Mouse (Mus musculus) thymus, postnatal 10 days (tissue): ENCODE measurements around the gene Vmn1r104.
"Not testable (repeated sequence)": the region's sequence is repeated elsewhere in the genome, so short reads cannot be mapped to it uniquely, and the experiment has no call there.

Experiments
- DNase-seq, 2 experiments: peaks; one replicate each; pipeline ENCODE4 v3.0.0; 2021; ENCODE audit warnings: low spot score in 2 of 2

Vmn1r104 gene

GRCm38 (mm10) chr7:20533537-20533936 lies at the start of gene Vmn1r104:
TSS of gene Vmn1r104 (plus strand) at chr7:20533837.
- not testable (repeated sequence) for DNase-seq

- DNase-seq, result not testable (repeated sequence)
Measured at GRCm38 (mm10) chr7:20510434-20510833, 23.2 kb upstream of the Vmn1r104 start, which contains the start of gene Vmn1r103. TSS of gene Vmn1r103 (minus strand) at chr7:20510534.

GRCm38 (mm10) chr7:20545657-20546056 lies 12.0 kb downstream of the Vmn1r104 start, which contains the start of gene Gm5726:
TSS of gene Gm5726 (minus strand) at chr7:20545757.
- not testable (repeated sequence) for DNase-seq

- DNase-seq, result not testable (repeated sequence)
Measured at GRCm38 (mm10) chr7:20576141-20576540, 42.5 kb downstream of the Vmn1r104 start, which contains the start of gene Gm4141. TSS of gene Gm4141 (minus strand) at chr7:20576241.
